Mouse (Mus musculus): ENCODE results near the gene Csnk2a1.
"Not testable (repeated sequence)": the region's sequence is repeated elsewhere in the genome, so short reads cannot be mapped to it uniquely, and the experiment has no call there.

Gene Csnk2a1

GRCm38 (mm10) chr2:152237926-152238325 lies 11.3 kb downstream of the Csnk2a1 start:
- CTCF ChIA-PET: no interaction called here

DNA sequence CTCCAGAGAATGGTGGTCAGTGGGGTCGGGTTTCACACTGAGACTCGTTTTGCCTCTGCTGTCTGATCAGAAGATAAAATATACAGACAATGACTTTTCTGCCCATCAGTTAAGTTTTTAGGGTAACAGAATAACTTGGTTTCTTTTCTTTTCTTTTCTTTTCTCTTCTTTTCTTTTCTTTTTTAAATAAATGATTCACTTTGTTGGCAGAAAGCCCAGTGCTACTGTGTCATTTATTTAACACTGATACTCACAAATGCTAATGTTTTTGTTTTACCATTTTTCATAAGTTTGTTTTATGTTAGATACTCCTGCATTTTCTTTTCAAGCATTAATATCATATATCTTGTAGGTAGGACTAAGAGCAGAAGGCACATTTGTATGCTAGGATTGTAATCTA lies 13.9 kb downstream of the Csnk2a1 start:
- CTCF ChIA-PET: no interaction called here

DNA sequence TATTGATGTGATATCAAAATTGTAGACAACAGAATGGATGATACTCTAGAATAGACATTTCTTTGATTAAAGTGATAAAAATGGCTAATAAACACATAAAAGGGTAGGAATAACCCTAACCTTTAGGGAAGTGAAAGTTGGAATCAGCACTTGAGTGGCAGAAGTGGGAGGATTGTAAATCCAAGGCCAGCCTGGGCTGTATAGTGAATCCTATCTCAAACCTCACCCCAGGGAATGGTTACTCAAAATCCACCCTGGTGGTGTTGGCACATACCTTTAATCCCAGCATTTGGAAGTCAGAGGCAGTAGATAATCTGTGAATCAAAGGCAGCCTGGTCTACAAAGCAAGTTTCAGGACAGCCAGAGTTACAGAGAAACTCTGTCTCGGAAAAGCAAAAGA lies 20.6 kb downstream of the Csnk2a1 start:
- CTCF ChIA-PET: no interaction called here

GRCm38 (mm10) chr2:152250511-152250910 lies 23.9 kb downstream of the Csnk2a1 start:
- CTCF ChIA-PET: no interaction called here

DNA sequence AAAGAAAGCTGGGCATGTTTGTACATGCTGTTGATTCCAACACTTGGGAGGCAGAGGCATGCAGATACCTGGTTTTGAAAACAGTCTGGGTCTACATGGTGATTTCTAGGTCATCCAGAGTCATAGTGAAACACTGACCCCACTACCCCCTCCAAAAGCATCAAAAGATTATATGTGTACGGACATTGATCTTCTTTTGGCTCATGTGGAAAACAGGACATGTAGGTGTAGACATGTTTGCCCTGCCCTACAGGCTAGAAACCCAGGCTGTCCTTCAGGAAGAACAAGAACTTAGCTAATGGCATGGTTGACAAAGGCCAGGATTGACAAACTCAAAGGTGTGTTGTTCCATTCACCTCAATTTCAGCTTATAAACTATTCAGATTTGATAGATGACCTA lies 33.1 kb downstream of the Csnk2a1 start:
- CTCF ChIA-PET: no interaction called here

DNA sequence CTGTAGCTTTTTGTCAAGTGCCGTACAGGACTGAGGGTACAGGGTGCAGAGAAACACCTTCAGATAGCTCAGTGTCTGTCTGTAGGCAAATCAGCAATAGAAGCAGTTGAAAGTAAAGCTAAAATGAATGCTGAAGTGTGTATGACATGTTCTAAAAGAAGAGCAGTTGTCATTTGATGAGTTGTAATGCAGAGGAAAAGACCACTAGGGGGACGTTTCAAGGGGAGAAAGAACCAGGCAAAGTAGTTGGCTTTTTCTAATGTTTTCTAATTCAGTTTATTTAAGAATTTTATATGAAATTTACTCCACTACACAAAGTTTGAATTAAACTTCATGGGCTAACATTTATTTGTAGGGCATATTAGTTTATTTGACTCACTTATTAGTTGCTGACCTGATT lies 47.0 kb downstream of the Csnk2a1 start:
- CTCF ChIA-PET: no interaction called here

GRCm38 (mm10) chr2:152281407-152281806 lies 54.8 kb downstream of the Csnk2a1 start:
- CTCF ChIA-PET: no interaction called here

GRCm38 (mm10) chr2:152287560-152287959 lies 60.9 kb downstream of the Csnk2a1 start:
- CTCF ChIA-PET: no interaction called here

- CTCF ChIA-PET: interaction anchor here (0.7 kb wide), 1 partner anchor 41 kb away, joined by 7 read pairs; no protein-coding TSS in a partner anchor
These were observed 61.4 kb downstream of the Csnk2a1 start for GRCm38 (mm10) chr2:152288046-152288445.

DNA sequence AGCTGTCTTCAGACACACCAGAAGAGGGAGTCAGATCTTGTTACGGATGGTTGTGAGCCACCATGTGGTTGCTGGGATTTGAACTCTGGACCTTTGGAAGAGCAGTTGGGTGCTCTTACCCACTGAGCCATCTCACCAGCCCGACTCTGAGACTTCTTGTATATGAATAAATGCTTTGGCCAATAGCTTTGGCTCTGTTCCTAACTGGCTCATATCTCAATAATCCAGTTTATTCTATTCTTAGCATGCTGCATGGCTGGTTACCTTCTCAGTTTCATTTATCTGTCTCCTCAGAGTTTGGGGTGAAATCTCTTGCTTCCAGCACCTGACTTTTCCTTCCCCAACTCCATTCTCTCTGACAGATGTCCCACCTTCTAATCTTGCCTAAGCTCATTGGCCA lies 63.0 kb downstream of the Csnk2a1 start:
- CTCF ChIA-PET: not testable (repeated sequence)

DNA sequence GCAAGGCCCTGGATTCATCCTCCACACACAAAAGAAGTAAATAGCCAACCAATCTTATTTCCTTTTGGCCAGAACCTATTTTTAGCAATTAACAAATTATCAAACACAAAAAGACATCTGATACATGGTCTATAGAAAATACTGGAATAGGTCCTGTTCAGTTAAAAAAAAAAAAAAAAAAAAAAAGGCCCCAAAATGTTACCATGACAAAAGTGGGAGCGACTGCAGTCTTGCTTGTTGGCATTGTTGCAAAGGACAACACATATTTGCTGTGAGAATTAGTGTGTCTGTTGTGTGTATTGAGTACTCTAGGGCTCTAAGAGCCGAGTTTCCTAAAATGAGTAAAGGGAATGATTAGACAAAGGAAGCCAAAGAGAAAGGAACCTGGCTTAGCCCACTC lies 65.8 kb downstream of the Csnk2a1 start:
- CTCF ChIA-PET: no interaction called here

- CTCF ChIA-PET: no interaction called here
These were observed 66.6 kb downstream of the Csnk2a1 start for GRCm38 (mm10) chr2:152293179-152293726.

DNA sequence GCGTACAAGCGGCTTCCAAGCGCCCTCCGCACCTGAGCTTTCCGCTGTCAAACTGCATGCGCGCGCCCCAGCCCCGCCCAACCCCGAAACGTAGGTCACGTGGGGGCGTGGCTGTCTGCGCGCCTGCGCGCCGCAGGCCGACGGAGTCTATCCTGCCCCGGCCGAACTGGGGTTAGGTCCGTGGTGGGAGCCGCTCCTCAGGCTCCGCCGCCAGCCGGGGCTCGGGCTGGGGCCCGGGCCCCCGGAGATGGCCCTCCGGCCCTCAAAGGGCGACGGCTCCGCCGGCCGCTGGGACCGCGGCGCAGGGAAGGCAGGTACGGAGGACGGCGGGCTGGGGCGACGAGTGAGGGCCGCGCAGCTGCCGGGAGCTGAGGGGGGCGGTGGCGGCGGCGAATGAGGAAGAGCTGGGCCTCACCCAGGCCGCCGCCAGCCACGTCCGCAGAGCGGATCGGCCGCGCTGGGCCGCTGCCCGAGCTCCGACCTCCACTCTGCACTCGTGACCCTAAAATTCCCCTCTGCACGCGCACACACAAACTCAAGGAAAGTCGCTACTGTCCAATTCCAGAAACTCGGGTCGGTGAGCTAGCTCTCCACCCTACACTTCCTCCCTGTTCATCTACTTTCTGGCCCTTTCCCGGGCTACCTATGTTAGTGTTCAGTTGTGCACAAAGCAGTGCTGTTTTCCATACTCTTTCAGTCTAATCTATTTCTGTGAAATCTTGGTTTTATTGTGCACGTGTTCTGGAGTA lies 67.3 kb downstream of the Csnk2a1 start, which contains the start of gene Tbc1d20:
Gene Tbc1d20 (plus strand): TSS at position 102 of the 749 bp plus-strand sequence.
- CTCF ChIA-PET: interaction anchor here (0.6 kb wide), 1 partner anchor 77 kb away, joined by 3 read pairs; no protein-coding TSS in a partner anchor

DNA sequence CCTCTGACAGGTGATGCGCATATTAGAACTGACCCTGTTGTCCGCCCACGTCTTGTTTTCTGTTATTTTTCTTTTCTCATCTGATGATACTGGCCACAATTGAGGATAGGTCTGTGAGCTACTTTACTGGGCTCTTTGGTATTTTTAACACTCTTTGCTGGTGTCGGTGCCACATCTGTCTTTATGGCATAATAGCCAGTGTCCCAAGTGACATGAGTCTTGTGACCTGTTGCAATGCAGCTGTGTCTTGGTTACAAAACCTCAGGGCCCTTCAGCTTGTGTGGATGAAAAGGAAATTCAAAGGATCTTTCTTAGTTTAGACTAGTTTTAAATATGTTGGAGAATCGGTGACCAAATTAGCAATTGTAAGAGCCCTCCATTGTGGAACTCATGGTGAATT lies 67.9 kb downstream of the Csnk2a1 start:
- CTCF ChIA-PET: interaction anchor here (0.6 kb wide), 1 partner anchor 76 kb away, joined by 3 read pairs; no protein-coding TSS in a partner anchor

DNA sequence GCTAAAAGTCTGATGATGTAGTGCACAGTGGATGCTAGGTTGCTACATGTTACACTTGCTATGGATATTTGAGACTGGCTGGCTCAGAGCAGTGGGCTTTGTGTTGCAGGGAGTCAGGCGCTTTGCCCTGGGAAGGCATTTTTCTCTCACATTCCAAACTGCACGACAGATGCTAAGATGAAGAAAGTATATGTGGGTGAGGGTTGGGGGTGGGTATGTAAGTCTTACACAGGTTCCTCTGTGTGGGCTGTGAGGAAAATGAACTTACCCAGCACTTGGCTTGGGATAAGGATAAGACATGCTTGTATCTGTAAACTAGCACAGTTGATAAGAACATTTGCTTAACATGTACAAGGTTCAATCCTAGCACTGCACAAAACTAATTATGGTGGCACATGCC lies 76.2 kb downstream of the Csnk2a1 start:
- CTCF ChIA-PET: no interaction called here

- CTCF ChIA-PET: no interaction called here
These were observed 77.1 kb downstream of the Csnk2a1 start for GRCm38 (mm10) chr2:152303781-152304180.

DNA sequence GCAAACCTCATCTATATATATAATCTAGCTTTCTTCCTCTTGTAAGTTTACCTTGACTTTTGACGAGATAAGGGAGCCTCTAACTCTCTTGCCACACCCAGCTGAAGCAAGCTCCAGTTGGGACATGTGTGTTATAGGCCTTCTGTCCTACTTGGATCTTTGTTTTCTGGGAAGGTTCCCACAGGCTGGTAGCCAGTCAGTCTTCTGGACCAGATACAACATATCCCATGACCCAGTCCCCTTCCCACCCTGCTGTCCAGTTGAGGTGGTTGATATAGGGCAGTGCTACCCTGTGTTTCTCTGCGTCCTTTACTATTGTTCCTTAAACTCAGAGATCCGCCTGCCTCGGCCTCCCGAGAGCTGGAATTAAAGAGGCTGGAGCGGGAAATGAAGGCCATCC lies 78.8 kb downstream of the Csnk2a1 start:
- CTCF ChIA-PET: interaction anchor here (0.6 kb wide), 1 partner anchor 75 kb away, joined by 6 read pairs; no protein-coding TSS in a partner anchor

DNA sequence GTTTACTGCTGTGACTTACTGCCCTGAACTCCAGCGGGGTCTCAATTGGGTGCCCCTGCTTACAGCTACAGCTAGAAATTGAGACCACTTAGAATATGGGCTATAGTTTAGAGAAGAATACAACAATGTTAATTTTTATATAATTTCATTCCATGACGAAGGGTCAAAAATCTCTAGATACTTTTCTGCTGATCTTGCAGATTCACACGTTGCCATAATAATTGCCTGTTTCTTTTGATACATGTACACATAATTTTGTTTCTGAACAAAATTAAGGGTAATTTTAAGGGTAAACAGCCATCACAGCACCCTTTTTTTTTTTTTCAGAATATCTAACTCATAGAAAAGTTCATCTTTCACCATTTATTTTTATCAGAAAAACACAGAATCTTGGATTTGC lies 80.5 kb downstream of the Csnk2a1 start:
- CTCF ChIA-PET: no interaction called here

GRCm38 (mm10) chr2:152312996-152313395 lies 86.4 kb downstream of the Csnk2a1 start:
- CTCF ChIA-PET: no interaction called here

DNA sequence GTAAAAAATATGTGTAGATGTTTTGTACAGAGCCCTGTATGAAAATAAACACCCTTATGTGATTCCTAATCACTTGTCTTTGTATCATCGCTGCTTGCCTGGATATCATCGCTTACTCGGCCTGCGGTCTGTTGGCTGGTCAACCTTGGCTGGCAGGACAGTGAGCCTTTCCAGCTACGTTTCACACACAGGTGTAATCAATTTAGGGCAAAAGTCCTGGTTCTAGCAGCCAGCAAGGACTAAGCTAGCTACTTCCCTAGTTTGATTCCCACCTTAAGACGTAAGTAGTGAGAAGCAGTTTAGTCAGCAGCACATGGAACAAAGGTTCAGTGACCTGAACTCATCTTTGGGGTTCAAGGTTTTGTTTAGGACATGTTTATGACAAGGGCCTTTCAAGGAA lies 87.3 kb downstream of the Csnk2a1 start:
- CTCF ChIA-PET: no interaction called here

DNA sequence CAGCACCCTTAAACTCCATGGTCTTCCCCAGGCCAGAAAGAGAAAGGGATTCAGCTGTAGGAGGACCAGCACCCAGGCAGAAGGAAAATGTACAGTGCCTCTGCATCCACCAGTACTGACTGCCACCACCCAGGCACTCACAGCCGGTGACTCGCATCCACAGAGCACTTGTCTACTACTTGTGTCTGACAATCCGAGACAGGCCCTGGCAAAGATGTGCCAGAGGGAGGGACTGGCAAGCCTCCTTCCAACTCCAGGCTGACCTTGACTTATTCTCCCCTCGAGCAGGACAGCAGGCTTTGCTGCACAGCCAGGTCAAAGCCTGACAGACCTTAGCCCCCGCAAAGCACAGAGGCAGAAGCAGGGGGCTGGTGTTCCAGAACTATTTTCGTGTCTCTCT lies 90.4 kb downstream of the Csnk2a1 start:
- CTCF ChIA-PET: no interaction called here

GRCm38 (mm10) chr2:152321558-152321957 lies 94.9 kb downstream of the Csnk2a1 start:
- CTCF ChIA-PET: no interaction called here

DNA sequence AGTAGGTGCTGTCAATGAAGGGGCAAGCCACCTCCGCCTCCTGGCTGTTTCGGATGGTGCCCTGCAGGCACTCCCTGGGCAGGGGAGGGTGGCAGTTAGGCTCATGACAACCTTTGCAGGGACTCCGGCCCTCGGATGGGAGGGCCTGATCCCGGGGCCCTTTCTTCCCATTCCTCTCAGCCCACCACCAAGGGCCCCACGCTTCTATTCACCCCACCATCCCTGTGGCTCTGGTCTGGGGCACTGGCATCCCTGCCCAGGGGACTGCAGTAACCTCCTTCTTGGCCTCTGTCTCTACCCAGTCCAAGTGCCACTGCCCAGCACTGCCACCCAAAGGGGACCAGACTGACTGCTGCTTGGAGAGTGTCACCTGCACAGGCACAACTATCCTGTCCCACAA lies 95.6 kb downstream of the Csnk2a1 start:
- CTCF ChIA-PET: no interaction called here

GRCm38 (mm10) chr2:152323971-152324370 lies 97.3 kb downstream of the Csnk2a1 start:
- CTCF ChIA-PET: no interaction called here
